Mouse (Mus musculus): Measurements from ENCODE around the gene Slc25a54. TPM values are rescaled to one million over a fixed set of nuclear protein-coding genes. Genes with fewer than 3 reads are reported as not detected.

Slc25a54 gene
- not detected for polyA plus RNA-seq (2017; shearing (Covaris generic))

DNA sequence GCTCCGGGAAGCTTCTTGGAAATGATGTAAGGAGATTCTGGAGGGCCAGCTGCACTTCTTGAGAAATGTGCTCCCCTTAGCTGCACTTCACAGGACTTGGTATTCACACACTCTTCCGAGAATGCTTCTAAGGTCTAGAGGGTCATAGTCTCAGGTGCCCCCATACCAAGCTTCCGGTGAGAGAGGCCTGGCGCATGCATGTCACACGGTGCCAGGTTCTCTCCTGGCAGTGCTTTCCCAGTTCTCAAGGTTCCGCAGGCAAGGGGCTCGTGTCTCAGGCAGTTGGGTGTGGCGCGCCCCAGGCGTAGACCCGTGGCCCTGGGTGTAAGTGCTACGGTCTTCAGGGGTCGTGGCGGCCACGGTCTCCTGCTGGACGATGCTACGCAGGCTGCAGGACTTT lies at the start of gene Slc25a54:
Gene Slc25a54, plus strand, starts transcription at position 301 of the 400 bp plus-strand sequence.

DNA sequence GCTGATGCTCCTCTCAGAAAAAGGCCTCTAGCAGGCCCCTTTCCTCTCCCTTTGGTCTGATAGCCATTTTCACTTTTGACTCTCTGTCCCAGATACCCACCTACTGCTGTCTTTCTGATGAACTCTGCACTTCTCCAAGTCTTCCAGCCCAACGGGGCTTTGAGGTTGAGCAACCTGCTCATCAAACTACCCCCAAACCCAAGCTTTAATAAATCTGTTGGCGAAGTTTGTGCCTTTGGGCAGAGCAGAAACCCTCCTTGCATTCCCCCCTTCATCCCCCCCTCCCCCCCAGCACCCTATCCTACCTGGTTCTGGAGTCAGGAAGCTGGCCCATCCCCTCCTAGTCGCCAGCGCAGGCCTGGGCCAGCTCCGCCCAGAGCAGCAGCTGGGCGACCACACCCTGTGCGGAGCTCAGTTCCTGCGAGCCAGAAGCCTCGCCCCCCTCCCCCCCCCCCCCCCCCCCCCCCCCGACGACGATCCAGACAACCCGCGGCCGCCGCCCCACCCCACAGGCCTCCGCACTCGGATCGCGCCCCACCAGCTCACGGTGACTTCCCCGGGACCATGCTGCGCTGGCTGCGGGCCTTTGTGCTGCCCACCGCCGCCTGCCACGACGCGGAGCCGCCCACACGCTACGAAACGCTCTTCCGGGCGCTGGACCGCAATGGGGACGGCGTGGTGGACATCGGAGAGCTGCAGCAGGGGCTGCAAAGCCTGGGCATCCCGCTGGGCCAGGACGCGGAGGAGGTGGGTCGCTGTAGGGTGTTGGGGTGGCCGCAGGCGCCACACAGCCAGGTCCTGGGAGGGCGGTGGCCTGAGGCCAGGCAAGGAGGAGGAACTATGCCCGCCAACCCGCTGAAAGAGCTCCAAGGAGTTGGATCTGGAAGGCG lies 42.6 kb downstream of the Slc25a54 start, which contains the start of gene Slc25a24:
Gene Slc25a24, plus strand, starts transcription at position 509 of the 890 bp plus-strand sequence.

Other genes with a start within 250 kb of the Slc25a54 start
- 76.4 TPM for gene Stxbp3, start 239.9 kb upstream of the Slc25a54 start, polyA plus RNA-seq (2017; shearing (Covaris generic))
- gene Fndc7, start 190.5 kb upstream of the Slc25a54 start, polyA plus RNA-seq (2017; shearing (Covaris generic)) = 0.50 TPM
- gene Prpf38b, start 168.7 kb upstream of the Slc25a54 start, polyA plus RNA-seq (2017; shearing (Covaris generic)) = 70.3 TPM
- 0.67 TPM for gene Henmt1, start 140.6 kb upstream of the Slc25a54 start, polyA plus RNA-seq (2017; shearing (Covaris generic))
- not detected for gene Gm9857, start 140.0 kb upstream of the Slc25a54 start, polyA plus RNA-seq (2017; shearing (Covaris generic))
- gene Fam102b, start 52.9 kb upstream of the Slc25a54 start, polyA plus RNA-seq (2017; shearing (Covaris generic)) = 1.1 TPM
- gene Slc25a24, start 42.7 kb downstream of the Slc25a54 start, polyA plus RNA-seq (2017; shearing (Covaris generic)) = 13.6 TPM

All from CD4-positive, CD25-positive, alpha-beta regulatory T cell, adult 9 weeks (primary cell).